Mouse (Mus musculus) intestine, postnatal 0 days (tissue): ENCODE data around the gene Slc25a51. TPM values are rescaled to one million over a fixed set of nuclear protein-coding genes. Genes with fewer than 3 reads are reported as not detected.

ENCODE experiments used
- ATAC-seq: fragments of 200-750 bp; cut with Nextera tagmentation; 2 replicates; pipeline ENCODE4 v1.8.0; 2017; ENCODE audit warnings: mild to moderate bottlenecking, moderate TSS enrichment, moderate library complexity
- H3K27ac ChIP-seq: fragments of 300-500 bp; sonication (generic); 2 replicates; pipeline ENCODE4 v1.5.1; 2014; ENCODE audit warnings: mild to moderate bottlenecking, low read depth, low read length, moderate library complexity
- H3K27me3 ChIP-seq: fragments of 300-500 bp; sonication (generic); replicated peaks from 2 replicates; pipeline ENCODE4 v1.6.1; 2014; ENCODE audit warnings: low read length, mixed read lengths; ENCODE audit not compliant: control insufficient read depth, insufficient read depth
- H3K36me3 ChIP-seq: fragments of 300-500 bp; sonication (generic); 2 replicates; pipeline ENCODE4 v1.6.1; 2014; ENCODE audit warnings: mild to moderate bottlenecking, moderate library complexity; ENCODE audit not compliant: control insufficient read depth, insufficient read depth
- H3K4me1 ChIP-seq: fragments of 300-500 bp; sonication (generic); replicated peaks from 2 replicates; pipeline ENCODE4 v1.6.1; 2014; ENCODE audit warnings: antibody characterized with exemption, low read length, mixed read lengths; ENCODE audit not compliant: control insufficient read depth, insufficient read depth
- H3K4me2 ChIP-seq: fragments of 300-500 bp; sonication (generic); replicated peaks from 2 replicates; pipeline ENCODE4 v1.6.1; 2014; ENCODE audit warnings: low read depth, mild to moderate bottlenecking, moderate library complexity
- H3K4me3 ChIP-seq: fragments of 300-500 bp; sonication (generic); 2 replicates; pipeline ENCODE4 v1.5.1; 2014; ENCODE audit warnings: low read depth, low read length
- H3K9ac ChIP-seq: fragments of 300-500 bp; sonication (generic); 2 replicates; pipeline ENCODE4 v1.6.1; 2014; ENCODE audit warnings: mild to moderate bottlenecking, low read depth, low read length
- H3K9me3 ChIP-seq: fragments of 300-500 bp; sonication (generic); 2 replicates; pipeline ENCODE4 v1.6.1; 2016; ENCODE audit warnings: mixed run types; ENCODE audit not compliant: control insufficient read depth
- CTCF ChIP-seq: sonication (generic); IDR thresholded peaks from 2 replicates; pipeline ENCODE4 v1.5.1; 2016; ENCODE audit warnings: low read depth, mild to moderate bottlenecking, control low read depth, antibody characterized with exemption, moderate library complexity
- WGBS: fragments of 180-500 bp; shearing (Covaris S2); extraction: QIAGEN DNeasy Blood & Tissue Kit; methylation state at CpG from one replicate; pipeline ENCODE4 v1.1.7; 2014; 5-methylcytosine and 5-hydroxymethylcytosine counted together
- polyA plus RNA-seq: library from polyadenylated mRNA; unstranded; fragments of >200 nt; fragmentation: Nextera tagmentation; extraction: Ambion mirVana; gene quantifications from 2 replicates; pipeline ENCODE4 v1.2.1, GENCODE M21; 2015

Gene Slc25a51
- polyA plus RNA-seq, 1 experiment from 2014 or later: 40.9 TPM

DNA sequence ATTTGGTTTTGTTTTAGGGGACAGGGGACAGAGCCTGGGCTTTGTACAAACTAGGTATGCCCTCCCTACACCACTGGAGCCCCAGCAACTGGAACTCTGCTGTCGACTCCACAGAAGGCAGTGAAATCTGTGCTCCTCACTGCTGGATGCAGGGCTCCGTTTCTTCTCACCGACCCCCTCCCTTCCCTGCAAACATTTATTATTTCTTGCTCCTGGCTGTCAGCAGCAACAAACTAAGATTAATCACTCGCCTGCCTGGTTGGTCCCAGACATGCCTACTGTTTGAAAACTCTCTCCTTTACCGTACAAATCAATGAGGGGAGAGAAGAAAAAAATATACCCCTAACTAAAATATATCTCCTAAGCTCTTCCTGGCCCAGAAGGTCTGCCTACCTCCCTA is 30.7 kb upstream of the Slc25a51 start:
- no peak for TF ChIP-seq CTCF
- peaks cover 33% of the 10 kb centered on the region for H3K36me3 ChIP-seq
- H3K27ac ChIP-seq: no peak overlapping the region
- no peaks in the 10 kb centered on the region for H3K4me1 ChIP-seq
- no peak overlapping the region for H3K4me3 ChIP-seq
- H3K27me3 ChIP-seq: no peaks in the 10 kb centered on the region
- H3K4me2 ChIP-seq: no peak overlapping the region
- H3K9me3 ChIP-seq: no peaks in the 10 kb centered on the region
- 38% methylated on average over 5 of the region's 5 CpGs for WGBS
- no peak overlapping the region for H3K9ac ChIP-seq
- no peak for ATAC-seq

DNA sequence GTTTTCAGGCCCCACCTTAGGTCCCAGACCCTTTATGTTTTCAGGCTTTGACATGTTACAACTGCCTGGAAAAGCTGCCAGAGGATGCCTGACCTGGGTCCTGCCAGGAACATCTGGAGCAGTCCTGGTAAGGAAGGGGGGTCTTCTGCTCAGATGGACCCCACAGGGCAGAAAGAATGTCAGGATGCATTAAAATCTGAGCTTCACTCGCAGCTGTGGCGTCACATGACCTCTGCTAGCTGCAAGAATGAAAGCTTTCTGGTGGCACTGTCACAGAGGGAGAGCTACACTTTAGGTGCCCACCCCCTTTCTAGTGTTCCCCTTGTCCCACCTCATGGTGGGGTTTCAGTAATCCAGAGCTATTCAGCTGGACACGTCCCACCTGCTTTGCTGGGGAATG is 28.4 kb upstream of the Slc25a51 start:
- TF ChIP-seq CTCF: no peak
- Histone ChIP-seq H3K4me2 (no peak overlapping the region), H3K4me3 (no peak overlapping the region), H3K9me3 (no peaks in the 10 kb centered on the region), H3K36me3 (peaks cover 14% of the 10 kb centered on the region), H3K27me3 (no peaks in the 10 kb centered on the region), H3K9ac (no peak overlapping the region), H3K4me1 (no peaks in the 10 kb centered on the region), H3K27ac (no peak overlapping the region)
- WGBS: 72% methylated on average over 3 of the region's 3 CpGs
- ATAC-seq: no peak

DNA sequence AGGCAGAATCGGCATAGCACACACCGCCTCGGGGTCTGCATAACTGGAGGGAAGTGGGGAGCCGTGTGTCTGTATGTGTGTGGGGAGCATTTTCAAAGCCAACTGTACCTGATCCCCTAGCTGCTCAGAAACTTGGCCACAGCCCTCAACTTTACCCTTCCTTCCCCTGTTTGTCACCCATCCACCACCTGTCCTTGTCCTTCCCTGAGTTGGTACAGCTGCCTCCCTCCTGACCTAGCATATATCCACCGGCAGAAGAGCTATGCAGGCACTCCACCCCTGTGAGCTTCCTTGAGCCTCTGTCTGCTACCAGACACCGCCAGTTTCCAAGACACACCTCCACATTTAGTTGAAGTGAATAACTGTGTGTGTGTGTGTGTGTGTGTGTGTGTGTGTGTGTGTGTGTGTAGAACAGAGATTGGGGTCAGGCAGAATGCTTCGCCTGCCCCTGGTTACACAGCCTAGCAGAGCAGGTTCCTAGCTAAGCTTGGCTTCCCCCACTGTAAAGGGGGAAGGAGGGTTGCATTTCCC is 27.9 kb upstream of the Slc25a51 start:
- Histone ChIP-seq H3K9me3 (no peaks in the 10 kb centered on the region), H3K27ac (no peak overlapping the region), H3K27me3 (no peaks in the 10 kb centered on the region), H3K9ac (no peak overlapping the region), H3K36me3 (peaks cover 13% of the 10 kb centered on the region; the same call in 1 of the 2 replicates), H3K4me2 (no peak overlapping the region), H3K4me3 (no peak overlapping the region), H3K4me1 (no peaks in the 10 kb centered on the region)
- TF ChIP-seq CTCF: no peak
- no peak for ATAC-seq
- 58% methylated on average over 7 of the region's 7 CpGs for WGBS

DNA sequence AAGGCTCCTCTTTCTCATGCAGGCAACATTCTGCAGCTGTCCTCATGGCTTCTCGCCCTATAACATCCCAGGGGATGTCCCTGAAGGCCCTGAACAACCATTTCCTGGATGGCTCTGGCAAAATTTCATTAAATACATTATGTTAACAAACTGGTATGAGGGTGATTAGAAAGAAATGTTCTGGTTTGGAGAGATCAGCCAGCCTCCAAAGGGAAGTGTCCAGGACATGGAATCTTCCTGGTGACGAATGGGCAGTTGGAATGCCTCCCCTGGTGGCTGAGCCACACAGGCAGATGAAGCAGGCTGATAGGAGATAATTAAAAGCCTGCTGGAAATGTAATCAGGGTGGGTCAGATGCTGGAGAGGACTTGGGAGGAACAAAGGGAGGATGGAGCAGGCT is 27.3 kb upstream of the Slc25a51 start:
- peak; percentile 44 for TF ChIP-seq CTCF
- 63% methylated on average over 2 of the region's 2 CpGs for WGBS
- Histone ChIP-seq H3K4me2 (no peak overlapping the region), H3K4me3 (no peak overlapping the region), H3K4me1 (no peaks in the 10 kb centered on the region), H3K9ac (no peak overlapping the region), H3K27me3 (no peaks in the 10 kb centered on the region), H3K9me3 (no peaks in the 10 kb centered on the region), H3K27ac (no peak overlapping the region), H3K36me3 (peaks cover 8% of the 10 kb centered on the region; the same call in 1 of the 2 replicates)
- ATAC-seq: no peak

DNA sequence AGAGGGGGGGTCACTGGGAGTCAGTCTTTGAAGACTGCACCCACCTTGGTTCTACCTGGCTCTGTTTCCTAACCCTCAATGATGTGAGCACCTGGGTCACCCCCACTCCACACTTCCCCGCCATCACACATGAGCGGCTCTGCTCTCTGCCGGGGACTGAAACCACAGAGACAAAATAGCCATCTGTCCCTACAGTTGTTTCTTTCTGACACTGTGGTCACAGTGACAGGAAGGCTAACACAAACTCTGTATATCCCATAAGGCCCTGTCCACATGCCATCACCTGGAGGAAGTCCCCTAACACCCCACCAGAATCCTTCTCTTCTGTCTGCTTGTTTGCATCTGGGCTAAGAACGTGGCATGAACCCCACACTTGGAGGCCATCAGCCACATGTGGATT is 26.1 kb upstream of the Slc25a51 start:
- Histone ChIP-seq H3K36me3 (peaks cover 3% of the 10 kb centered on the region; the same call in 1 of the 2 replicates), H3K27ac (no peak overlapping the region), H3K9me3 (no peaks in the 10 kb centered on the region), H3K4me2 (no peak overlapping the region), H3K27me3 (no peaks in the 10 kb centered on the region), H3K4me3 (no peak overlapping the region), H3K4me1 (no peaks in the 10 kb centered on the region), H3K9ac (no peak overlapping the region)
- TF ChIP-seq CTCF: no peak
- WGBS: 81% methylated on average over 4 of the region's 4 CpGs
- no peak for ATAC-seq

DNA sequence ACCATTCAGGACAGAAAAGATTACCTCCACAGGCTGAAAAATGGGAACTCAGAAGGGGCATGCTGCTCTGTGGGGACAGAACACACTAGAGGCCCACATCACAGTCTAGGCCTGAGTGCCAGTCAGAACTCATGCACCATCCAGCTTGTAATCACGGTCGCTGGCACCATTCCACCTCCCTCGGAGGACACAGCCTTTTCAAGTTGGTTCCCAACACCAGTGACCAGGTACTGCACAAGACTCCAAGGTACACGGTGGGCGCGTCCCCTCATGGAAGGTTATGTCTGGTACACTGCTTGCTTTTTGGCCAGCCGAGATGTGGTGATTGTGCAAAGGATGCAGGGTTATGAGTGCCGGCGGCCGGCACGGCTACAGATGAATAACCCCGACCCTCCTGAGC is 25.5 kb upstream of the Slc25a51 start:
- Histone ChIP-seq H3K27me3 (no peaks in the 10 kb centered on the region), H3K9me3 (no peaks in the 10 kb centered on the region), H3K27ac (no peak overlapping the region), H3K9ac (no peak overlapping the region), H3K4me1 (no peaks in the 10 kb centered on the region), H3K4me3 (no peak overlapping the region), H3K4me2 (no peak overlapping the region), H3K36me3 (peaks cover 3% of the 10 kb centered on the region; the same call in 1 of the 2 replicates)
- TF ChIP-seq CTCF: no peak
- 89% methylated on average over 12 of the region's 12 CpGs for WGBS
- ATAC-seq: no peak

DNA sequence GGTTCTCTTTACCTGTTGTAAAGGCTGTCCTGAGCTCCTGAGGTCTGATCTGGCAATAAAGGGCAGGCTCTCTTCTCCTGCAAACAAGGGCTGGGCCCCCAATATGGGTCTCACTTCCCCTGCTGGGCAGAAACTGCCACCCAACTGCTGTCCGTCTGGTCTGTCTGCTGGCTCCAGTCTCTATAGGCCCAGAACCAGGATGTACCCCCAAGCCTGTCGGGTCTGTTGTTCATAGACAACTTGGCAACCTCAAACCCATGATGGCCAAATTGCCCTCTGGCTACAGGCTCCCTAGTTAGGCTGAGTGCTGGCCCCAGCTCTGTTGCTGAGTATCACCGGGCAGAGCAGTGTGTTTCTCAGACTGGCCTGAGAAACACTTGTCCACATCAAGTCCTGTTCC is 23.2 kb upstream of the Slc25a51 start:
- ATAC-seq: no peak
- H3K4me1 ChIP-seq: no peaks in the 10 kb centered on the region
- H3K36me3 ChIP-seq: peaks cover 5% of the 10 kb centered on the region; the same call in 1 of the 2 replicates
- H3K9ac ChIP-seq: no peak overlapping the region
- H3K4me2 ChIP-seq: no peak overlapping the region
- 87% methylated on average over 3 of the region's 3 CpGs for WGBS
- no peak for TF ChIP-seq CTCF
- no peaks in the 10 kb centered on the region for H3K9me3 ChIP-seq
- no peaks in the 10 kb centered on the region for H3K27me3 ChIP-seq
- H3K27ac ChIP-seq: no peak overlapping the region
- no peak overlapping the region for H3K4me3 ChIP-seq
